Mouse (Mus musculus): ENCODE measurements around the gene Fbln2. TPM values are rescaled to one million over a fixed set of nuclear protein-coding genes. Genes with fewer than 3 reads are reported as not detected.

The Fbln2 gene
- polyA plus RNA-seq, 1 experiment from 2014 or later: 162 TPM

DNA sequence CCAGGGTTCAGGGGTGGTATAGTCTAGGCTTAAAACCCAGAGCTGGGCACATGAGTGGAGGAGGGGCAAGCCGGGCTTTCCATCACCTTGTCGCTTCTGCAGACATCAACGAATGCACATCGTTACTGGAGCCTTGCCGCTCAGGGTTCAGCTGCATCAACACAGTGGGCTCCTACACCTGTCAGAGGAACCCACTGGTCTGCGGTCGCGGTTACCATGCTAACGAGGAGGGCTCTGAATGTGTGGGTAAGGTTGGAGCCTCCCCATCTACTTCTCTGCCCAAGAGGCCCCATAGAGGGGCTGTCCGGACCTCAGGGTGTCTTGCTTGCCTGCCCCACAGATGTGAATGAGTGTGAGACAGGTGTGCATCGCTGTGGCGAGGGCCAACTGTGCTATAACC is 53.4 kb downstream of the Fbln2 start:
- 79% methylated on average over 12 of the region's 12 CpGs for WGBS

DNA sequence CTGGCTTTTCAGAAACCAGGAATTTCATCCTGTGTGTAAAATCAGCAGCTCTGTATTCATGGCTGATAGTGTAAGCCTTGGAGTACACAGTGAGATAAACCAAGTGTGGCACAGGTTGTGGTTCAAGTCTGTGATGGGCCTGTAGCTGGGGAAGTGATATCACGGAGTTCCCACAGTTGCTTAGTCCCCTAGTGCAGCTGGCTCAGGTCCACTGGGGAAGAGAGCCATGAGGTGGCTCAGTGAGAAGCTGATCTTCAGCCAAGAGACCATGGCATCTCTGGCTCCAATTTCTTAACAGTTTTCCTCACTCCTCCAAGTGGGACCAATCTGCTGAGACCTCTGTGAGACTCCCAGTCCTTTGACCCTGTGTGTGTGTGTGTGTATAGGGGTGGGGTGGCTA is 54.4 kb downstream of the Fbln2 start:
- no peak overlapping the region for H3K27ac ChIP-seq (ENCODE audit: low read length)
- no peak overlapping the region for H3K4me2 ChIP-seq (ENCODE audit: low read depth, low read length)
- H3K9me3 ChIP-seq (replicated peaks; ENCODE audit: control insufficient read depth, low read length): no peaks in the 10 kb centered on the region
- ATAC-seq (replicated peaks; ENCODE audit: extremely low read depth, insufficient read depth, low FRiP score): no peak
- no peak overlapping the region for H3K9ac ChIP-seq (ENCODE audit: low read length)
- H3K27me3 ChIP-seq (ENCODE audit: control insufficient read depth, insufficient read depth, low read length): no peaks in the 10 kb centered on the region
- 47% methylated on average over 1 of the region's 1 CpGs for WGBS
- H3K4me3 ChIP-seq (ENCODE audit: low read length): no peak overlapping the region
- no peaks in the 10 kb centered on the region for H3K36me3 ChIP-seq (ENCODE audit: control insufficient read depth, insufficient read depth)
- no peaks in the 10 kb centered on the region for H3K4me1 ChIP-seq (ENCODE audit: control insufficient read depth, insufficient read depth, low read length)

More for the DNA sequence above, 53.4 kb downstream of the Fbln2 start:
- Histone ChIP-seq H3K4me3 (ENCODE audit: low read length) (no peak overlapping the region), H3K9ac (ENCODE audit: low read length) (no peak overlapping the region), H3K36me3 (ENCODE audit: control insufficient read depth, insufficient read depth) (no peaks in the 10 kb centered on the region), H3K27me3 (ENCODE audit: control insufficient read depth, insufficient read depth, low read length) (no peaks in the 10 kb centered on the region), H3K4me1 (ENCODE audit: control insufficient read depth, insufficient read depth, low read length) (no peaks in the 10 kb centered on the region), H3K27ac (ENCODE audit: low read length) (no peak overlapping the region), H3K4me2 (ENCODE audit: low read depth, low read length) (no peak overlapping the region), H3K9me3 (replicated peaks; ENCODE audit: control insufficient read depth, low read length) (no peaks in the 10 kb centered on the region)
- ATAC-seq (replicated peaks; ENCODE audit: extremely low read depth, insufficient read depth, low FRiP score): peak; percentile 50

DNA sequence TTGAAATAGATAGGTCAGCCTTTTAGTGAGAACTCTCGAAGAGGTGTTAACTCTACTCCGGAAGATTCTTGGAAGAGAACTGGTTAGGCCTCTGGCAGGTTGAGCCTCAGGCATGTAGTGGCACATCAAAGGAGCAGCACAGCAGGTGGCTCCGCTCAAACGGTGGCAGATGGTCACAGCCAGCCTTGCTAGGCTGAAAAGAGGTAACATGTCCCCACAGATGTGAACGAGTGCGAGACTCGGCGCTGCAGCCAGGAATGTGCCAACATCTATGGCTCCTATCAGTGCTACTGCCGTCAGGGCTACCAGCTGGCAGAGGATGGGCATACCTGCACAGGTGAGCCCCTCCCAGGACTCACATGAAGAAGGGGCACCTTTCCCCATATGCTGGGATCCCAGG is 56.1 kb downstream of the Fbln2 start:
- WGBS: 43% methylated on average over 9 of the region's 9 CpGs
- ATAC-seq (replicated peaks; ENCODE audit: extremely low read depth, insufficient read depth, low FRiP score): no peak
- Histone ChIP-seq H3K27me3 (ENCODE audit: control insufficient read depth, insufficient read depth, low read length) (no peaks in the 10 kb centered on the region), H3K9ac (ENCODE audit: low read length) (no peak overlapping the region), H3K4me2 (ENCODE audit: low read depth, low read length) (no peak overlapping the region), H3K9me3 (replicated peaks; ENCODE audit: control insufficient read depth, low read length) (no peaks in the 10 kb centered on the region), H3K4me1 (ENCODE audit: control insufficient read depth, insufficient read depth, low read length) (no peaks in the 10 kb centered on the region), H3K36me3 (ENCODE audit: control insufficient read depth, insufficient read depth) (no peaks in the 10 kb centered on the region), H3K4me3 (ENCODE audit: low read length) (no peak overlapping the region), H3K27ac (ENCODE audit: low read length) (no peak overlapping the region)

DNA sequence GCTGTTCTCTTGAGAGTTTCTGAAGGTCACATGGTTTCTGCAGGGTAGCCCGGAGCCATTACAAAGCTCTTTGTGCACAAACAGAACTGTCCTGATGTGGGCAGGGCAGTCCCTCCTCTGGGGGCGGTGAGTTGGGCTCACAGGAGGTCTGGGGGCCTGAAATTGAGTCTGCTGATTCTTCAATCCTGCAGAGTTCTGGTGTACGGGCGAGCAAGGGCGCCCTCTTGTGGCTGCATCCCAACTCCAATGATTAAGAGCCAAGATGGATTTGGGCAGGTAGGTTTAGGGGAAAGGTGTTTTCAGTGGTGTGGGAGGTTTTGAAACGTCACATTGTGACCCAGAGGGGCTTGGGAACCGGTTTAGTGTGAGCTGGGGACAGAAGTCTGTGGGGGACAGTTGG is 65.3 kb downstream of the Fbln2 start:
- H3K4me3 ChIP-seq (ENCODE audit: low read length): no peak overlapping the region
- H3K27me3 ChIP-seq (ENCODE audit: control insufficient read depth, insufficient read depth, low read length): peaks cover 11% of the 10 kb centered on the region
- H3K4me1 ChIP-seq (ENCODE audit: control insufficient read depth, insufficient read depth, low read length): no peaks in the 10 kb centered on the region
- no peak overlapping the region for H3K4me2 ChIP-seq (ENCODE audit: low read depth, low read length)
- H3K9me3 ChIP-seq (replicated peaks; ENCODE audit: control insufficient read depth, low read length): no peaks in the 10 kb centered on the region
- peaks cover 3% of the 10 kb centered on the region; the same call in 1 of the 2 replicates for H3K36me3 ChIP-seq (ENCODE audit: control insufficient read depth, insufficient read depth)
- WGBS: 4% methylated on average over 7 of the region's 7 CpGs
- no peak overlapping the region for H3K27ac ChIP-seq (ENCODE audit: low read length)
- ATAC-seq (replicated peaks; ENCODE audit: extremely low read depth, insufficient read depth, low FRiP score): no peak
- H3K9ac ChIP-seq (ENCODE audit: low read length): no peak overlapping the region

DNA sequence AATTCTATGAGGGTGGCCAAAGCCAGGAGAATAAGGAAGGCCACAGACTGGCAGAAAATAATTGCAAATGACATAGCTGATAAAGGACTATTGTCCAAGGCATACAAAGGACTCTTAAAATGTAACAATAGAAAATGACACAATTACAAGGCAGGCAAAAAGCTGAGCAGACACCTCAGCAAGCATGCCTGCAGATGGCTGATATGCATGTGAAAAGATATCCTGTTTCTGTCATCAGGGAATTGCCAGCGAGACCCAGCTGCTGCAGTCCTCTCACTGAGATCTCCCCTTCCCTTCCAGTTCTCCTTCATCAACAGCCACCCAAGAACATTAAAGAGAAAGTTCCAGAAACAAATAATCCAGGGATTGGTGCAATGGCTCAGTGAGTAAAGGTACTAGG is 66.0 kb downstream of the Fbln2 start:
- WGBS: 42% methylated on average over 1 of the region's 1 CpGs
- Histone ChIP-seq H3K4me2 (ENCODE audit: low read depth, low read length) (no peak overlapping the region), H3K9me3 (replicated peaks; ENCODE audit: control insufficient read depth, low read length) (no peaks in the 10 kb centered on the region), H3K9ac (ENCODE audit: low read length) (no peak overlapping the region), H3K36me3 (ENCODE audit: control insufficient read depth, insufficient read depth) (peaks cover 3% of the 10 kb centered on the region; the same call in 1 of the 2 replicates), H3K27me3 (ENCODE audit: control insufficient read depth, insufficient read depth, low read length) (peaks cover 18% of the 10 kb centered on the region), H3K27ac (ENCODE audit: low read length) (no peak overlapping the region), H3K4me3 (ENCODE audit: low read length) (no peak overlapping the region), H3K4me1 (ENCODE audit: control insufficient read depth, insufficient read depth, low read length) (no peaks in the 10 kb centered on the region)
- ATAC-seq (replicated peaks; ENCODE audit: extremely low read depth, insufficient read depth, low FRiP score): no peak

DNA sequence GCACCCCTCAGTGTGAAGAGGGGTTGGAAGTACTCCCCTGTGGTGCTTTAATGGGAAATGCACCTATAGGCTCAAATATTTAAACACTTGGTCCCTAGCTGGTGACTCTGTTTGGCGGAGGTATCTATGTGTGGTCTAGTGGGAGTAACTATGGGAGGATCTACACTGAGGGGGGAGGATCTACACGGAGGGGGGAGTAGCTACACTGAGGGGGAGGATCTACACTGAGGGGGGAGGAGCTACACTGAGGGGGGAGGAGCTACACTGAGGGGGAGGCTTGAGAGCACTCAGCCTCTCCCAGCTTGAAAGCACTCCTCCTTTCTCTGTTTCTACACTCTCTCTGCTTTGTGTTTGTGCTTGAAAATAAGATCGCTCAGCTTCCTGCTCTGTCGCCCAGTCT is 67.2 kb downstream of the Fbln2 start:
- Histone ChIP-seq H3K4me2 (ENCODE audit: low read depth, low read length) (no peak overlapping the region), H3K27me3 (ENCODE audit: control insufficient read depth, insufficient read depth, low read length) (peaks cover 30% of the 10 kb centered on the region), H3K9ac (ENCODE audit: low read length) (no peak overlapping the region), H3K36me3 (ENCODE audit: control insufficient read depth, insufficient read depth) (no peaks in the 10 kb centered on the region), H3K4me1 (ENCODE audit: control insufficient read depth, insufficient read depth, low read length) (no peaks in the 10 kb centered on the region), H3K27ac (ENCODE audit: low read length) (no peak overlapping the region), H3K4me3 (ENCODE audit: low read length) (no peak overlapping the region), H3K9me3 (replicated peaks; ENCODE audit: control insufficient read depth, low read length) (no peaks in the 10 kb centered on the region)
- WGBS: 32% methylated on average over 4 of the region's 4 CpGs
- ATAC-seq (replicated peaks; ENCODE audit: extremely low read depth, insufficient read depth, low FRiP score): no peak

DNA sequence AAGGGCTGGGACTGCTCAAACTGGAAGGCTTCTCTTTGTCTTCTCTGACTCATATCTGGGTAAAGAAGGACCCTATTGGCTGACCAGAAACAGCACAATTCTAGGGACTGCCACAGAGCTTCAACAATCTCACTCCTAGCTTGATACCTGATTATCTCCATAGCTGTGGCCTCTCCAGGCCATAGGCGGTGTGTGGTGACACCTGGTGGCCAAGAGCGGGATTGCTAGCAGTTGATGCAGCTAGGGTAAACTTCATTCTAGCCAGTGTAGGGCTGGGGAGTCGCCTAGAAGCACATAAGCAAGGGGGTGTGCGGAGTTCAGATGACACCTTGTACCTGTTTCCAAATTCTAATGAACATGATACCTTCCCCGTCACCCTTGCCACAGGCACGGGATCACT is 69.0 kb downstream of the Fbln2 start:
- Histone ChIP-seq H3K4me2 (ENCODE audit: low read depth, low read length) (no peak overlapping the region), H3K9ac (ENCODE audit: low read length) (no peak overlapping the region), H3K4me1 (ENCODE audit: control insufficient read depth, insufficient read depth, low read length) (peaks cover 9% of the 10 kb centered on the region), H3K27me3 (ENCODE audit: control insufficient read depth, insufficient read depth, low read length) (peaks cover 46% of the 10 kb centered on the region), H3K4me3 (ENCODE audit: low read length) (no peak overlapping the region), H3K36me3 (ENCODE audit: control insufficient read depth, insufficient read depth) (no peaks in the 10 kb centered on the region), H3K27ac (ENCODE audit: low read length) (no peak overlapping the region), H3K9me3 (replicated peaks; ENCODE audit: control insufficient read depth, low read length) (no peaks in the 10 kb centered on the region)
- 3% methylated on average over 6 of the region's 6 CpGs for WGBS
- 0 out of 2 replicates have a peak, but pooled peaks have one; percentile 47 for ATAC-seq (replicated peaks; ENCODE audit: extremely low read depth, insufficient read depth, low FRiP score)

DNA sequence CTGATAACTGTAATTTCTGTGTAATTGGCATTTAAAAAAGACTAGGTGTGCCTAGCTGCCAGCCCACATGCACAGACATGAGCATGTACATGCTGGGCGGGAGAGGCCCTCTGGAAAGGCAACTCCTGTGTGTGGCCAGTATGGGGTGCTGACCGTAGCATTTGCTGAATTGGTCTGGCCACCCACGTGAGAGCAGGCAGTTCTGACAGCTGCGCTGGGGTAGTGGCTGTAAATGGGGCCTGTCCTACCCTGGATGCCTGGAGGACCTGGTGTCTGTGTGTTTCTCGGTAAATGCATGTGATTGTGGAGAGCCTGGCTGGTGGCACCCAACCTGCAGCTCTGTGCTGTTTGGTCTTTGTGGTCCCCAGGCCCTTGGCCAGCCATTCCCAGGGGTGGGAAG is 69.5 kb downstream of the Fbln2 start:
- peaks cover 9% of the 10 kb centered on the region for H3K4me1 ChIP-seq (ENCODE audit: control insufficient read depth, insufficient read depth, low read length)
- no peak overlapping the region for H3K27ac ChIP-seq (ENCODE audit: low read length)
- H3K4me3 ChIP-seq (ENCODE audit: low read length): no peak overlapping the region
- no peaks in the 10 kb centered on the region for H3K36me3 ChIP-seq (ENCODE audit: control insufficient read depth, insufficient read depth)
- no peak overlapping the region for H3K4me2 ChIP-seq (ENCODE audit: low read depth, low read length)
- ATAC-seq (replicated peaks; ENCODE audit: extremely low read depth, insufficient read depth, low FRiP score): no peak
- 58% methylated on average over 5 of the region's 5 CpGs for WGBS
- H3K9me3 ChIP-seq (replicated peaks; ENCODE audit: control insufficient read depth, low read length): no peaks in the 10 kb centered on the region
- peaks cover 50% of the 10 kb centered on the region for H3K27me3 ChIP-seq (ENCODE audit: control insufficient read depth, insufficient read depth, low read length)
- no peak overlapping the region for H3K9ac ChIP-seq (ENCODE audit: low read length)

DNA sequence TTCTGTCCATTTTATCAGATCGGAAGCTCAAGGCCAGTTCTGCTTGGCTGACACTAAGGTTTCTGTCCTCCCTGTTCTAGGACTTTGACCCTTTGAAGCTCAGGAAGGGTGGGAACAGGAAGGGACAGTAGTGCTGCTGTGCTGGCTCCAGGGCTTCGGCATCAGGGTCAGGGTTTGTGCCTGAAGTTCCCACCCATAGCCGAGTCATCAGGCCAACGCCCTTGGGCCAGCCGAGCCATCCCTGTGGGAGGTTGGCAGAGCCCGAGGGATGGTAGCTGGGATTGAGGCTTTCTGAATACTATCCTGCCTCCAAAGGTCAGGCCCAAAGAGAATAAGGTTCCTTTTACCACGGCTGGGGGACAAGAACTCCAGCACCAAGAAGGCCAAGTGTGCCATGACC is 70.8 kb downstream of the Fbln2 start:
- Histone ChIP-seq H3K27ac (ENCODE audit: low read length) (no peak overlapping the region), H3K27me3 (ENCODE audit: control insufficient read depth, insufficient read depth, low read length) (peaks cover 63% of the 10 kb centered on the region), H3K9me3 (replicated peaks; ENCODE audit: control insufficient read depth, low read length) (no peaks in the 10 kb centered on the region), H3K4me2 (ENCODE audit: low read depth, low read length) (no peak overlapping the region), H3K9ac (ENCODE audit: low read length) (no peak overlapping the region), H3K4me3 (ENCODE audit: low read length) (no peak overlapping the region), H3K4me1 (ENCODE audit: control insufficient read depth, insufficient read depth, low read length) (peaks cover 9% of the 10 kb centered on the region), H3K36me3 (ENCODE audit: control insufficient read depth, insufficient read depth) (no peaks in the 10 kb centered on the region)
- WGBS: 57% methylated on average over 7 of the region's 7 CpGs
- no peak for ATAC-seq (replicated peaks; ENCODE audit: extremely low read depth, insufficient read depth, low FRiP score)
